Mouse (Mus musculus): ENCODE data around the gene Tmem9. TPM values are rescaled to one million over a fixed set of nuclear protein-coding genes. Genes with fewer than 3 reads are reported as not detected.

Gene Tmem9
- polyA plus RNA-seq, 1 experiment from 2014 or later: 126 TPM

DNA sequence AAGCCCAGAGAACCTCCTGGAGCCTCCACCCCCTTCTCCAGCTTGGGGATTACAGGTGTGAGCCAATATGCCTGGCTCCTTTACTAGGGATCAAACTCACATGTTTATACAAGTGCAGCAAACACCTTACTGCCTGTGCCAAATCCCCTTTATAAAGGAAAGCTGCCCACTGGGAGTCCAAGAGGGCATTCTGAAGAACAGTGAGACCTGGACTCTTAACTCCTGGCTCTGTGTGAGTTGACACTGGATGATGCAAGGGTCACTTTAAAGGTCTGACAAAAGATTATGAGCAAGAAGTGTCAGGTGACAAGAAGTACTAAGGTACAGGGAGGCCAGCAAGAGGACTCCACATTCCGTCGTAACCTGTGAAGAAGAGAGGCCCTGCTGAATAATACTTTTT lies 6.5 kb upstream of the Tmem9 start:
- Histone ChIP-seq H3K9ac (no peak overlapping the region), H3K4me2 (no peak overlapping the region), H3K4me1 (no peaks in the 10 kb centered on the region), H3K4me3 (replicated peaks) (no peak overlapping the region), H3K36me3 (replicated peaks) (no peaks in the 10 kb centered on the region), H3K27ac (no peak overlapping the region), H3K9me3 (no peaks in the 10 kb centered on the region), H3K27me3 (peaks cover 14% of the 10 kb centered on the region)
- ATAC-seq (ENCODE audit: low FRiP score): no peak
- WGBS: 90% methylated on average over 2 of the region's 2 CpGs

DNA sequence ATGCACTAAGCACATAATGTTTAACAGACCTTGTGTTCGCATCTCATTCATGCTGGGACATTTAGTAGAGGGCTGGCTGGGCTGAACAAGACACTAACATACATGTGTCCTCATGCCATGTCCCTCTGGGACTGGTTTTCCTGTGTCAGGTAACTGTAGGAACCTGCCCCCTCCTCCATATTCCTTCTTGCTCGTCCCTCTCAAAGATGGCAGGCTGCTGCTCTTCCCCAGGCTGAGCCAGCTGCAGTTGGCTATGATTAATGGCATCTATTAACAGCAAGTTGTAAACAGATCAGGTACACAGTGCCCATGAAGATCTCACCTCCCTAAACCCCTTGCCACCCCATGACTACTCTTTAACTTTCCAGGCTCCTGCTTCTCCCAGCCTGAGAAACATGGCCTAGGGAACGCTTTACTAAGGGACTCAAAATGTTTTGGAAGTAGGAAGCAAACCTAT lies 1.6 kb upstream of the Tmem9 start, which contains the start of gene Igfn1:
TSS of gene Igfn1 (minus strand) at position 51 of the 457 bp plus-strand sequence.
- Histone ChIP-seq H3K4me3 (replicated peaks) (no peak within 1 kb of the TSS; the same call in 1 of the 2 replicates), H3K27ac (no peak within 1 kb of the TSS), H3K4me1 (peaks cover 12% of the 10 kb centered on the region), H3K4me2 (peak within 1 kb of the TSS; percentile 77), H3K9ac (no peak within 1 kb of the TSS), H3K27me3 (peaks cover 32% of the 10 kb centered on the region), H3K36me3 (replicated peaks) (no peaks in the 10 kb centered on the region), H3K9me3 (no peaks in the 10 kb centered on the region)
- no peak for ATAC-seq (ENCODE audit: low FRiP score)
- WGBS: 80% methylated on average over 3 of the region's 3 CpGs

DNA sequence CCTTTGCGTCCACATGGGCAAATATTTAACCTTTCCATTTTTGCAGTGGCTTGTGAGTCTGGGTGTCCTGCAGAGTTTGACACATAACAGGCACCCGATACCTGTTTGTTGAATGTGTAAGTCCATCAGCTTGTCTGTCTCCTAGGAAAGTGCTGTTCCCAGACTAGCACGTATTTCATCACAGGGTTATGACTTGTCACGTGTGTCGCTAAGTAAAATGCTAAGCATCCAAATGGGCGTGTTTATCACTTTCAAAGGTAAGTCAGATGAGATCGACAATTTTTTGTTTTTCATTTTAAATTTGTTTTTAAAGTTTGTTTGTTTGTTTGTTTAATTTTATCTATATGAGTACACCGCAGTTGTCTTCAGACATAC lies 196 bp downstream of the Tmem9 start:
- no peak for ATAC-seq (ENCODE audit: low FRiP score)
- WGBS: 20% methylated on average over 8 of the region's 8 CpGs
- peak overlapping the region; percentile 44 for H3K4me3 ChIP-seq (replicated peaks)

DNA sequence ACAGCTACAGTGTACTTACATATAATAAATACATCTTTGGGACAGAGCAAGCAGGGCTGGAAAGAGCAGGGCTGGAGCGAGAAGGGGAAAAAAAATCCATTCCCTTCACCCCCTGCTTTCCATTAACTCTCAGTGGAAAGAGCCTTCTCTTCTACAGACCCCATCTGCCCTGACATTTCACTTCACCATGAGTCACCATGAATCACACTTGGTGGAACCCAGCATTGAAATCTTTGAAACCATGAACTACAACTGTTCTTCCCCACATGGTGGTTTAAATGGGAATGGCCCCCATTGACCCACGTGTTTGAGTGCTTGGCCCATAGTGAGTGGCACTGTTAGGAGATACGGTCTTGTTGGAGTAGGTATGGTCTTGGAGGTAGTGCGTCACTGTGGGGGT lies 2.3 kb downstream of the Tmem9 start:
- no peak overlapping the region for H3K27ac ChIP-seq
- peaks cover 12% of the 10 kb centered on the region for H3K4me1 ChIP-seq
- H3K9ac ChIP-seq: no peak overlapping the region
- no peak overlapping the region for H3K4me2 ChIP-seq
- no peaks in the 10 kb centered on the region for H3K36me3 ChIP-seq (replicated peaks)
- no peak for ATAC-seq (ENCODE audit: low FRiP score)
- no peaks in the 10 kb centered on the region for H3K9me3 ChIP-seq
- no peak overlapping the region for H3K4me3 ChIP-seq (replicated peaks)
- peaks cover 24% of the 10 kb centered on the region for H3K27me3 ChIP-seq
- 87% methylated on average over 4 of the region's 4 CpGs for WGBS

More for the DNA sequence above, 196 bp downstream of the Tmem9 start:
- Histone ChIP-seq H3K9me3 (no peaks in the 10 kb centered on the region), H3K27ac (no peak overlapping the region), H3K36me3 (replicated peaks) (no peaks in the 10 kb centered on the region), H3K4me1 (peaks cover 12% of the 10 kb centered on the region), H3K9ac (no peak overlapping the region), H3K27me3 (peaks cover 32% of the 10 kb centered on the region), H3K4me2 (peak overlapping the region; percentile 77)

DNA sequence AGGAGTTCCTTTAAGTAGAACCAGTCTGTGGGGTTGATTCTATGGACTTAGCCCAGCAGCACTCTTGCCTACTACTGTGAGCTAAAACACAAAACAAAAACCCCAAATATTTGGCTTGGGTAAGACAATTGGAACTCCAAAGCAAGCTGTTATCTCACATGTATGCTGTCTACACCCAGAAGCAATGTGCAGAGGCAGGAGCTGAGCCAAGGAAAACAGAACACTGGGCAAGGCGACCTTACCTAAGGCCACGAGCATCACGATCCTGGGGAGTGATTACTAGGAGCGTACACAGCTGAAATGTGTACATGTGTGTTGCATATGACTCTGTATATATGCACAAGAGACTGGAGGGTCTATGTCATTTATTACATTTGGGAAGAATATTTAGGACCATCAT lies 5.6 kb downstream of the Tmem9 start:
- ATAC-seq (ENCODE audit: low FRiP score): no peak
- Histone ChIP-seq H3K4me1 (peaks cover 7% of the 10 kb centered on the region), H3K4me3 (replicated peaks) (no peak overlapping the region), H3K27ac (no peak overlapping the region), H3K9ac (no peak overlapping the region), H3K9me3 (no peaks in the 10 kb centered on the region), H3K4me2 (no peak overlapping the region), H3K36me3 (replicated peaks) (no peaks in the 10 kb centered on the region), H3K27me3 (peaks cover 7% of the 10 kb centered on the region; the same call in 1 of the 2 replicates)
- 82% methylated on average over 4 of the region's 4 CpGs for WGBS

DNA sequence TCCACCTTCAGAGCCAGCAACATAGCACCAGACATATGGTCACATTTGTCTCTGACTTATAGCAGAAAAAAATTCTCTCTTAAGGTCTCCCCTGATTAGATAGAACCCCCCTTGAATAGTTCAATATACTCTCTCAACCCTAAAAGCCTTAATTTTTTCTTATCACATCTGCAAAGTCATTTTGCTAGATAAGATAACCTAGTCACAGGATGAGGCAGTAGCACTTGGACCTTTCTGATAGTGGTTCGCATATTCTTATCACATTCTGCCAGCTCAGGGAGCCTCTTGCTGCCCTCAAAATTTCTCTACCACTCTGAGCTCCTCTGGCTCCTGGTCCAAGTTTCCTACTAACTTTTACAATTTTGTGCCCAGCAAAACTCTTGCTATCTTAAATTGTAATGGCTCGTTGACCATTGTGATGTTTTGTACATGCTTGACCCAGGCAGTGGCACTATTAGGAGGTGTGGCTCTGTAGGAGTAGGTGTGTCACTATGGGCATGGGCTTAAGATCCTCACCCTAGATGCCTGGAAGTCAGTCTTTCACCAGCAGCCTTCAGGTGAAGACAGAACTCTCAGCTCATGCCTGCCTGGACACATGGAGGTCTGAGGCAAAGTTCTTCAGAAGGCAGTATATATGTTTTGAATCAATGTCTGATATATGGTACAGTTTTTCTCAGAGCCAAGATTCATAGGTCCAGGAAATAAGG lies 7.0 kb downstream of the Tmem9 start:
- H3K9ac ChIP-seq: no peak overlapping the region
- 79% methylated on average over 2 of the region's 2 CpGs for WGBS
- peaks cover 18% of the 10 kb centered on the region for H3K4me1 ChIP-seq
- no peak overlapping the region for H3K4me3 ChIP-seq (replicated peaks)
- H3K27ac ChIP-seq: no peak overlapping the region
- no peaks in the 10 kb centered on the region for H3K9me3 ChIP-seq
- no peak for ATAC-seq (ENCODE audit: low FRiP score)
- no peaks in the 10 kb centered on the region for H3K27me3 ChIP-seq
- H3K36me3 ChIP-seq (replicated peaks): no peaks in the 10 kb centered on the region
- H3K4me2 ChIP-seq: no peak overlapping the region

DNA sequence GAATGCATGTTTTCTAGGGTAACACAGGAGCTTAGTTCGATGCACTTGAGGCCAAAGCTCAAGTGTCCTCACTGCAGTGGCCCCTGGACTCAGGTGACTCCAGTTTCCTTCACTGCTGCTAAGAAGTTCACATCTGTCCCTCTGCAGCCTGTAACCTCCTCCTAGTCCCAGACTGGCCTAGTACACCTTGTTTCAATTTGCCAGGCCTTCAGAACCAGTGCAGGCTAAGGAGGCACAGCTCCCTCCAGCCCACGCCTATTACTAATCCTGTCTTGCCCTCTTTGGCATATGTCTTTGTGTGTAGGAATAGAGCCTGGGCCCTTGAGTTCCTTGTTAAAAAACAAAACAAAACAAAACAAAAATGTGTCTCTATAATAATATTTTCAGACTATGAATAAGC lies 9.4 kb downstream of the Tmem9 start:
- Histone ChIP-seq H3K9ac (no peak overlapping the region), H3K4me2 (0 out of 2 replicates have a peak overlapping the region, but pooled peaks have one; percentile 7), H3K4me3 (replicated peaks) (no peak overlapping the region), H3K9me3 (no peaks in the 10 kb centered on the region), H3K36me3 (replicated peaks) (peaks cover 19% of the 10 kb centered on the region), H3K27me3 (no peaks in the 10 kb centered on the region), H3K4me1 (peaks cover 18% of the 10 kb centered on the region), H3K27ac (0 out of 2 replicates have a peak overlapping the region, but pooled peaks have one; percentile 25)
- peak; percentile 57 for ATAC-seq (ENCODE audit: low FRiP score)
- WGBS: 57% methylated on average over 2 of the region's 2 CpGs

DNA sequence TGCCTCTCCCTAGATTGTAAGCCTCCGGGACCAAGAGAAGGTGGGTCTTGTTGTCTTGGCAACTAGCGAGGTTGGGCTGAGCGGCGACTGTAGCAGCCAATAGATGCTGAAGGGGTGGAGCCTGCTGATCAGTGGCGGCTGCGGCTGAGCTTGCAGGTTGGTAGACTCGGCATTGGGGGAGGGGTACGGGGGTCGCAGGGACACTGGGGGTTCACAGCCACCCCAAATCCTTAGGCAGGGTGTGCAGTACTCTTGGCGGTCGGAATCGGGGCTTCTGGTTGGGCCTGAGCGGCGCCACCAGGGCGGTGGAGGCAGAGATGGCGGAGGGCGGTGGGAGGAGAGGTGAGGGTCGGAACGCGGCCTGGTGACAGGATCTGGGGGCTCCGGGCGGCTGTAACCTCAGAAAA lies 10.0 kb downstream of the Tmem9 start:
- H3K9me3 ChIP-seq: no peaks in the 10 kb centered on the region
- peak overlapping the region; percentile 58 for H3K4me3 ChIP-seq (replicated peaks)
- peak overlapping the region; percentile 65 for H3K27ac ChIP-seq
- peak; percentile 99 for ATAC-seq (ENCODE audit: low FRiP score)
- peaks cover 25% of the 10 kb centered on the region for H3K36me3 ChIP-seq (replicated peaks)
- peak overlapping the region; percentile 84 for H3K9ac ChIP-seq
- no peaks in the 10 kb centered on the region for H3K27me3 ChIP-seq
- H3K4me2 ChIP-seq: peak overlapping the region; percentile 95
- peaks cover 18% of the 10 kb centered on the region for H3K4me1 ChIP-seq
- WGBS: under 1% methylated on average over 22 of the region's 22 CpGs

DNA sequence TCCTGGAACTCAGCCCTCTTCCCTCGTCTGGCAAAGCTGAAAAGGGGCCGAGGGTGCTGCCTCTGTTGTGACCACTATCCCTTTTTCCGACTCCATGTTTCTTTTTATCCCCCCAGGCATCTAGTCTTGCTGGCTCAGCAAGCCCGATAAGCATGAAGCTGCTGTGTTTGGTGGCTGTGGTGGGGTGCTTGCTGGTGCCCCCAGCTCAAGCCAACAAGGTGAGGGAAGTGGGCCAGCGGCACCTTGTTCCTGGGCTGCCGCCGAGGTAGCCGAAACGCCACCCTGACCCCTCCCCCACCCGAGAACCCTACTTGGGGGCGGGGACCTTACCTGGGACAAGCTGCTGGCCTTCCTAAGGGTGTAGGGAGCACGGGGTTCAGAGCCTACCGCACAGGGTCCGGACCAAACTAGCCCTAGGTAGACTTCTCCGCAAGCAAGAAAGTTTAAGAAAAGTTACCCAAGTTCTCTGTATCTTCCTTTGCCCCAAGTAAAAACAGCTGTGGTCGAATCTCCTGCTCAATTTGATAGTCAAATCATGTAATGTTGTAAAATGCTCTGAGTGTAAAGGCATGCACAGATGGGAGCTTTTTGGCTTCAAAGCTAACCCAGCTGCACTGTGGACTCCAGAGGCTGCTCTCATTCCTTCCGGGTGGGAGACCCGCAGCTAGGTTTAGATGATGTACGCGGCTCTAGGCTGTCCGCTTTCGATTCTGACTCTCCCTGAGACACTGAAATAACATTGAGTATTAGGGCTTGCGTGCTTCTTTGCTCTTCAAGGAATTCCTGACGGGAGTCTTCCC lies 10.6 kb downstream of the Tmem9 start:
- ATAC-seq (ENCODE audit: low FRiP score): peak; percentile 49
- 5% methylated on average over 24 of the region's 24 CpGs for WGBS
- H3K4me2 ChIP-seq: peak overlapping the region; percentile 95
- peak overlapping the region; percentile 58 for H3K4me3 ChIP-seq (replicated peaks)
- H3K27me3 ChIP-seq: no peaks in the 10 kb centered on the region
- peaks cover 18% of the 10 kb centered on the region for H3K4me1 ChIP-seq
- H3K36me3 ChIP-seq (replicated peaks): peaks cover 32% of the 10 kb centered on the region
- no peaks in the 10 kb centered on the region for H3K9me3 ChIP-seq
- H3K27ac ChIP-seq: peak overlapping the region; percentile 65
- H3K9ac ChIP-seq: peak overlapping the region; percentile 84

DNA sequence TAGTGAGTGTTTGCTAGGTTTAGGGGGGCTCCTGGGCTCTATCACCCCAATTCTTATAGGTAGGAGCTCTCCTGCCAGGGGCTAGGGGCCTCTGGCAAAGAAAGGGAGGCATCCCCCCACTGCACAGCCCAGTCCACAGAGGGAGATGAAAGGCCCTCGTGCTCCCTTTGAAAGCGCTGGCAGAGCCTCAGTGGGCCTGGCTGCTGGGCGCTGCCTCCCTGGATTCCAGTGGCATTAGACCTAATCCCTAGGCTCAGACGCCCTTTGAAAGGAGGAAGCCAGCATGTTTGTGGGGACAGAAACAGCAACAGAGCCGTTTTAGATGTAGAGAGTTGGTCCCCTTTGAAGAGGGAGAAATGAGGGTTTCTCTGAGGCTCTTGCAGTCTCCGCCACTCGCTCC lies 22.3 kb downstream of the Tmem9 start:
- H3K27ac ChIP-seq: peak overlapping the region; percentile 33; the same call in 1 of the 2 replicates
- no peak overlapping the region for H3K4me2 ChIP-seq
- H3K9ac ChIP-seq: no peak overlapping the region
- H3K4me1 ChIP-seq: peaks cover 7% of the 10 kb centered on the region; the same call in 1 of the 2 replicates
- H3K4me3 ChIP-seq (replicated peaks): no peak overlapping the region
- ATAC-seq (ENCODE audit: low FRiP score): no peak
- no peaks in the 10 kb centered on the region for H3K27me3 ChIP-seq
- WGBS: 25% methylated on average over 7 of the region's 7 CpGs
- H3K36me3 ChIP-seq (replicated peaks): peaks cover 100% of the 10 kb centered on the region
- no peaks in the 10 kb centered on the region for H3K9me3 ChIP-seq

DNA sequence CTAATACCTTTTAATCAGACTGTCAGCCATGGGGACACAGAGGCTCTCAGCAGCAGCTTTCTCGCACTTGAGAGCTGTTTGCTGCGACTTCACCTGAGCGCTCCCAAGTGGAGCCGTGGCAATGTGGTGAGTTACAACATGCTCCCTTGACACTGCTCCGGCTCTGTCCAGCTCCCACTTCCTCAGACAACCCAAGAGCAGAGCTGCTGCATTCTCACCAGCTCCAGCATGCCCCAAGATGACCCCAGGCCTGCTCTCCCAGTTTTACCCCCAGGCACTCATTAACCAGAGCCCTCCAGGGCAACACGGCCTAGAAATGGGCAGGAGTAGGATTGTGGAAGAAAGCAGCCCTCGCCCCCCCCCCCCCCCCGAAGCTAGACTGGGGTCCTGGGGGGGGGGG lies 23.7 kb downstream of the Tmem9 start:
- Histone ChIP-seq H3K9ac (no peak overlapping the region), H3K9me3 (no peaks in the 10 kb centered on the region), H3K4me3 (replicated peaks) (no peak overlapping the region), H3K27ac (no peak overlapping the region), H3K36me3 (replicated peaks) (peaks cover 93% of the 10 kb centered on the region), H3K27me3 (no peaks in the 10 kb centered on the region), H3K4me1 (peaks cover 7% of the 10 kb centered on the region; the same call in 1 of the 2 replicates), H3K4me2 (no peak overlapping the region)
- ATAC-seq (ENCODE audit: low FRiP score): no peak
- 78% methylated on average over 8 of the region's 8 CpGs for WGBS

DNA sequence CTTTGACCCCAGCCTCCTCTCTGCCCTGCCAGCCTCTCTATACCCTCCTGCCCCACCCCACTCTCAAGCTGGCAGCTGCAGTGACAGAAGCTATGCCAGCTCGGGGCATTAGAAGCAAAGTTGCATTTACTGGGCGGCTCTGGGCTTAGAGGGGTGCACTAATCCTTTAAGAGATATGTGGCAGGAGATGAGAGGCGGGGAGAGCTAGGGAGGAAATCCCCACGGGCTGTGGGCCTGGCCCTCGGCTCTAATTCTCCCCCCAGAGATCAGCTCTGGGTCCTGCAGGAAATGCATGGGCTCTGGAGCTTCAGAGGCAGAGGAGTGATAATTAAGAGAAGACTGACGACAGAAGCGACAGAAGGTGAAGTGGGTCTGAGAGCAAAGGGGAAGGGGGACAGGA lies 25.0 kb downstream of the Tmem9 start:
- Histone ChIP-seq H3K36me3 (replicated peaks) (peaks cover 81% of the 10 kb centered on the region), H3K4me3 (replicated peaks) (no peak overlapping the region), H3K9me3 (no peaks in the 10 kb centered on the region), H3K27me3 (no peaks in the 10 kb centered on the region), H3K4me2 (no peak overlapping the region), H3K9ac (no peak overlapping the region), H3K4me1 (peaks cover 7% of the 10 kb centered on the region; the same call in 1 of the 2 replicates), H3K27ac (no peak overlapping the region)
- 74% methylated on average over 7 of the region's 7 CpGs for WGBS
- no peak for ATAC-seq (ENCODE audit: low FRiP score)
